Mouse (Mus musculus): ENCODE data around the gene Pde11a. TPM values are rescaled to one million over a fixed set of nuclear protein-coding genes. Genes with fewer than 3 reads are reported as not detected.
A peak's percentile ranks its signal among the peaks of the same experiment; 100 is the strongest.

Pde11a gene
- total RNA-seq, 2 experiments from 2014 or later, result 4.6 to 5.5 TPM

GRCm38 (mm10) chr2:76129933-76130627 lies 208.5 kb downstream of the Pde11a start:
- DNase-seq (ENCODE audit: extremely low spot score in 1 of 2, low spot score in 2 of 2), result no peak
- intact Hi-C loops (cut with DNase I), result loop anchor here (5.0 to 10.0 kb wide), 3 partner anchors 125 to 237 kb away; partner anchors contain the start of genes Pde11a and Rbm45
- H3K27ac ChIP-seq, result no peak overlapping the region
- H3K4me3 ChIP-seq, result no peak overlapping the region
- TF ChIP-seq CTCF (IDR thresholded peaks at IDR 0.05), result no peak

GRCm38 (mm10) chr2:76129058-76129437 lies 209.5 kb downstream of the Pde11a start:
- intact Hi-C loops (cut with DNase I), result loop anchor here (5.0 to 10.0 kb wide), 3 partner anchors 126 to 238 kb away; partner anchors contain the start of genes Pde11a and Rbm45
- no peak for TF ChIP-seq CTCF (IDR thresholded peaks at IDR 0.05)
- DNase-seq (ENCODE audit: extremely low spot score in 1 of 2, low spot score in 2 of 2), result no peak

DNA sequence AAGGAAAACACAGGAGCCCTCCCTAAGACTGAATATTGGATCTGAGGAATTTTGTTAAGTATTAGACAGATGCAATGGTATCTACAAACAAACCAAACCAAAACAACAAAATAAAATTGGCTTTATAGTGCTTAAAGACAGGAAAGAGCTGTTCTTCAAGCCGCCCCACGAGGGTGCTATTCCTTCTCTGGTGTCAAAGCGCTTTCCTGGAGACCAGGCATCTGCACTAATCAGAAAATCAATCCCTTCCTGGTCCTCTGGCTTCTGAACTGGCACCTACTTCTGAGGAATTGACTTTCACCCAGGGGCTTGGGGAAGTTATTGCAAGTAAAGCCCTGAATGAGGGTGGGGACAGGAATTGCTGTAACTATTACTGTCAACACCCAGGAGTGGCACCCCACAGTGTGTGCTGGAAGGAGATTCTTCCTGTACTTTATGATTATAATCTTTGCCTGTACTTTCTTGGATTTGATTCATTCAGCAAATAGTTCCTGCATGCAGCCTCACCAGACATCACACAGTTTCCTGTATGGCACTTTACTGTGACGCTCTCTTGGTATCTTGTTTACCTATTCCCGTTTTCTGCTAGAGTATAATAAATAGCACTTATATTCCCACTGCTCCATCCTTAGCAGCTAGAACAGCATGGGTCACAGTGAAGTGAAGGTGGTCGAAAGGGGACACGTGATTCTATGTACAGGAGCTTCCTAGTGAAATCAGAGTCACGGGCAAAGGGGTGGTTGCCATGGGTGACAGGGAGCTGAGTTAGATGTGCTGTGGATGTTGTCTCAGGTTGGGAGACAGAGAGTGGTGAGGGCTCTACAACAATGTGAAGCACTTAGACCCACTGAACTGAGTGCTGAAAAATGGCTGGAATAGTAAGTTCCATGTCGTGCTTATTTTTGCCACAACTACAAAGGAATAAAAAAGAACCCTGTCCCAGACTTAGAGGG lies 210.2 kb downstream of the Pde11a start:
- intact Hi-C loops (cut with DNase I), result loop anchor here (5.0 to 10.0 kb wide), 3 partner anchors 126 to 239 kb away; partner anchors contain the start of genes Pde11a and Rbm45
- TF ChIP-seq CTCF (IDR thresholded peaks at IDR 0.05), result peak; percentile 60
- no peak overlapping the region for H3K27ac ChIP-seq
- peak; percentile 31 for DNase-seq (ENCODE audit: extremely low spot score in 1 of 2, low spot score in 2 of 2)
- no peak overlapping the region for H3K4me3 ChIP-seq

More at GRCm38 (mm10) chr2:76129058-76129437, 209.5 kb downstream of the Pde11a start:
- Histone ChIP-seq H3K4me3 (no peak overlapping the region), H3K27ac (no peak overlapping the region)

DNA sequence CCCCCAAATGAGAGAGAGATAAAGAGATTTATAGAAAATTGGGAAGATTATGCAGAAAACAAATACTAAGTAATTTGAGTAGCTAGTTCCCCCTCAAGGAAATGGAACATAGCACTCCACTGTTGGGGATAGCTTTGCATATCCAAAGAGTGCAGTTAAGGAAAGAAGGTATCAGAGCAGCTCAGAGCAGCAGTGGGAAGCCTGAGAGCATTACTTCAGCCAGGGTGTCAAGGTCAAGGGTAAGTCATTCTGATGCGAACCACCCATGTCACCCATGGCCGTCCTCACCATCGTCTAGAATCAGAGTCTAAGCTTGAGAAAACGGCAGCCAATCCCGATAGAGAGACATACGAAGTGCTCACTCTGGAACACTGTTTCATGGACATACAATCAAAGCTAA lies 211.9 kb downstream of the Pde11a start:
- TF ChIP-seq CTCF (IDR thresholded peaks at IDR 0.05), result no peak
- intact Hi-C loops (cut with DNase I), result loop anchor here (5.0 to 10.0 kb wide), 3 partner anchors 128 to 241 kb away; partner anchors contain the start of genes Pde11a and Rbm45
- no peak overlapping the region for H3K4me3 ChIP-seq
- H3K27ac ChIP-seq, result no peak overlapping the region
- DNase-seq (ENCODE audit: extremely low spot score in 1 of 2, low spot score in 2 of 2), result no peak

GRCm38 (mm10) chr2:76124821-76125220 lies 213.8 kb downstream of the Pde11a start:
- no peak for TF ChIP-seq CTCF (IDR thresholded peaks at IDR 0.05)
- Histone ChIP-seq H3K4me3 (no peak overlapping the region), H3K27ac (no peak overlapping the region)
- DNase-seq (ENCODE audit: extremely low spot score in 1 of 2, low spot score in 2 of 2), result no peak
- intact Hi-C loops (cut with DNase I), result loop anchor here (5.0 to 10.0 kb wide), 3 partner anchors 130 to 242 kb away; partner anchors contain the start of genes Pde11a and Rbm45

- TF ChIP-seq CTCF (IDR thresholded peaks at IDR 0.05), result no peak
- Histone ChIP-seq H3K4me3 (no peak overlapping the region), H3K27ac (no peak overlapping the region)
- intact Hi-C loops (cut with DNase I), result loop anchor here (10.0 kb wide), 2 partner anchors 133 to 213 kb away; partner anchors contain the start of gene Pde11a
- no peak for DNase-seq (ENCODE audit: extremely low spot score in 1 of 2, low spot score in 2 of 2)
Observed at GRCm38 (mm10) chr2:76122167-76122566, 216.4 kb downstream of the Pde11a start.

GRCm38 (mm10) chr2:76119848-76120247 lies 218.7 kb downstream of the Pde11a start:
- no peak for DNase-seq (ENCODE audit: extremely low spot score in 1 of 2, low spot score in 2 of 2)
- no peak for TF ChIP-seq CTCF (IDR thresholded peaks at IDR 0.05)
- Histone ChIP-seq H3K4me3 (no peak overlapping the region), H3K27ac (no peak overlapping the region)
- intact Hi-C loops (cut with DNase I), result loop anchor here (10.0 kb wide), 2 partner anchors 135 to 215 kb away; partner anchors contain the start of gene Pde11a

- no peak overlapping the region for H3K4me3 ChIP-seq
- intact Hi-C loops (cut with DNase I), result no loop called here
- no peak overlapping the region for H3K27ac ChIP-seq
- no peak for TF ChIP-seq CTCF (IDR thresholded peaks at IDR 0.05)
- no peak for DNase-seq (ENCODE audit: extremely low spot score in 1 of 2, low spot score in 2 of 2)
Observed at GRCm38 (mm10) chr2:76118491-76118890, 220.1 kb downstream of the Pde11a start.

DNA sequence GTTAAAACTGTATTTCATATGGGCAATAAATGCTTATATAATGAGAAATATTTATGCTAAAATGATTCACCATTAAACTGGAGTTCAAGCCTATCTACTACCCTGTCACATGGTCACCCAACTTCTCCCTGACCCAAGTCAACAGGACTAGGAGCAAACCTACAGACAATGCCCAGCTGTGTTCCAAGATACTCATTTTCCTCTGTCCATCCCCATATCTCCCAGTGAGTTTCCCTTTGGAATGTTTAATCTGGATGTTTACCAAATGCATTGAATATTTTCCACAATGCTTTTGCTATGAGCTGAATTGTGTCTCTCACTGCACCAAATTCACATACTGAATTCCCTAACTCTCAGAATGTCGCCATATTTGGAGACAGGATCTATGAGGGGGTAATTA lies 221.4 kb downstream of the Pde11a start:
- intact Hi-C loops (cut with DNase I), result no loop called here
- Histone ChIP-seq H3K27ac (no peak overlapping the region), H3K4me3 (no peak overlapping the region)
- TF ChIP-seq CTCF (IDR thresholded peaks at IDR 0.05), result no peak
- DNase-seq (ENCODE audit: extremely low spot score in 1 of 2, low spot score in 2 of 2), result no peak

GRCm38 (mm10) chr2:76115696-76116095 lies 222.9 kb downstream of the Pde11a start:
- no peak overlapping the region for H3K27ac ChIP-seq
- DNase-seq (ENCODE audit: extremely low spot score in 1 of 2, low spot score in 2 of 2), result peak; percentile 56 to 60
- H3K4me3 ChIP-seq, result no peak overlapping the region
- peak; percentile 97 for TF ChIP-seq CTCF (IDR thresholded peaks at IDR 0.05)
- intact Hi-C loops (cut with DNase I), result no loop called here

DNA sequence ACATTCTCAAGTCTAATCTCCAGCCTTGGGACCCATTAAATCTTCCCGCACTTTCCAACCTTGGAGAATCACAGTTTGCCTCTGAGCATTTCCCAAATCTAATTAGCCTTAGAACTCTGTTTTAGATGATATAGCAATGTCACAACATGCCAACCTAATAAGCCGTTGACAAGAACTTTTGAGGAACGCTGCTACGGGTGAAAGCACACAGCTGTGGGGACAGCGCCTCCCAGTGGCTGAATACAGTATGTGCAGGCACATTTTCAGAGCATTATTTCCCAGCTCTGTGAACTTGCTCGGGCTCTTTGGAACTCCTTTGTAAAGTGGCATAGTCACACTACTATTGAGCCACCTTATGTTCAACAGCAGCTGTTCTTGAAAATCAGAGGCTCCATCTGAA lies 223.8 kb downstream of the Pde11a start:
- no peak for DNase-seq (ENCODE audit: extremely low spot score in 1 of 2, low spot score in 2 of 2)
- Histone ChIP-seq H3K4me3 (no peak overlapping the region), H3K27ac (no peak overlapping the region)
- intact Hi-C loops (cut with DNase I), result no loop called here
- peak; percentile 92 for TF ChIP-seq CTCF (IDR thresholded peaks at IDR 0.05)

GRCm38 (mm10) chr2:76109653-76110052 lies 228.9 kb downstream of the Pde11a start:
- TF ChIP-seq CTCF (IDR thresholded peaks at IDR 0.05), result no peak
- DNase-seq (ENCODE audit: extremely low spot score in 1 of 2, low spot score in 2 of 2), result no peak
- Histone ChIP-seq H3K4me3 (no peak overlapping the region), H3K27ac (no peak overlapping the region)
- intact Hi-C loops (cut with DNase I), result no loop called here

Data from left cerebral cortex, adult 2 months (tissue).